Mouse (Mus musculus) frontal cortex, postnatal 14 days (tissue): ENCODE data around the gene Nrm.

Experiments
- DNase-seq, 2 experiments: peaks; one replicate each; pipeline ENCODE4 v3.0.0; 2022; ENCODE audit warnings: low spot score in 2 of 2

The Nrm gene

GRCm38 (mm10) chr17:35861198-35861857, at the start of gene Nrm:
Nrm (plus strand) TSS chr17:35861318.
- DNase-seq, result peak; percentile 81 to 86

- DNase-seq, result no peak
Observed at GRCm38 (mm10) chr17:35812307-35812706, 48.8 kb upstream of the Nrm start.

GRCm38 (mm10) chr17:35812736-35813135, 48.4 kb upstream of the Nrm start:
- DNase-seq, result no peak

GRCm38 (mm10) chr17:35813245-35813647, 47.9 kb upstream of the Nrm start:
- peak in 1 of 2 experiments; percentile 64 for DNase-seq

- DNase-seq, result no peak
Observed at GRCm38 (mm10) chr17:35813653-35814052, 47.5 kb upstream of the Nrm start.

GRCm38 (mm10) chr17:35814678-35815077, 46.4 kb upstream of the Nrm start:
- no peak for DNase-seq

- no peak for DNase-seq
Observed at GRCm38 (mm10) chr17:35815836-35816235, 45.3 kb upstream of the Nrm start.

- DNase-seq, result no peak
Observed at GRCm38 (mm10) chr17:35816686-35817085, 44.4 kb upstream of the Nrm start.

GRCm38 (mm10) chr17:35817226-35817625, 43.9 kb upstream of the Nrm start:
- no peak for DNase-seq

GRCm38 (mm10) chr17:35820111-35820510, 41.0 kb upstream of the Nrm start:
- no peak for DNase-seq

- DNase-seq, result no peak
Observed at GRCm38 (mm10) chr17:35821439-35822430, 39.4 kb upstream of the Nrm start, which contains the start of gene Ier3. Ier3 (plus strand) TSS chr17:35821684.

- DNase-seq, result no peak
Observed at GRCm38 (mm10) chr17:35822564-35822963, 38.6 kb upstream of the Nrm start.

GRCm38 (mm10) chr17:35822964-35823937, 37.9 kb upstream of the Nrm start, which contains the start of gene Flot1:
Flot1 (plus strand) TSS chr17:35823230.
- DNase-seq, result peak; percentile 59 to 65

- DNase-seq, result no peak
Observed at GRCm38 (mm10) chr17:35824402-35824801, 36.7 kb upstream of the Nrm start.

- DNase-seq, result no peak
Observed at GRCm38 (mm10) chr17:35825109-35825850, 35.8 kb upstream of the Nrm start.

- DNase-seq, result peak; percentile 69 to 79
Observed at GRCm38 (mm10) chr17:35829737-35830136, 31.4 kb upstream of the Nrm start.

GRCm38 (mm10) chr17:35832400-35833238, 28.5 kb upstream of the Nrm start:
- no peak for DNase-seq

GRCm38 (mm10) chr17:35833239-35833751, 27.8 kb upstream of the Nrm start:
- no peak for DNase-seq

GRCm38 (mm10) chr17:35833894-35834293, 27.2 kb upstream of the Nrm start:
- DNase-seq, result no peak
